Mouse (Mus musculus) B cell, adult 67 days (primary cell): Measurements from ENCODE around the gene Olfr1341. TPM values are rescaled to one million over a fixed set of nuclear protein-coding genes. Genes with fewer than 3 reads are reported as not detected.

Source experiments
- total RNA-seq, 2 experiments: library from RNA; stranded (reverse); gene quantifications; 4 replicates each; pipeline ENCODE4 v1.2.4; 2023

Gene Olfr1341
- not detected for total RNA-seq

DNA sequence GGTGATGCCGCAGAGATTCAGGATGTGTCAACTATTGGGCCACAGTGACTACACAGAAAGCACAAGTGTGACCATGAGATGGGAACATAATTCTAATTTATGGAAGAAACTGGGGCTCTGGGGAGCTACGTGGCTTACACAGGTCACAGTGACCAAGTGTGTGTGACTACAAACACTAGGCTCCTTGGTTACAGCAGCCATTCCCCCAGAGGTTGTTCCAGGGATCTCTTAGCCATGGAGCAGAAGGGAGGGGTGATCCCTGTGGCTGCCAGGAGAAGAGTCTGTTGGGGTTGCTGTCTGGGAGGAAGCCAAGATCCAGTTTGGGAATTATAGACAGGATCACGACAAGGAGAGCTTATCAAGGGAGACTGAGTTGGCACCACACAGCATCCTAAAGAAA lies at the start of gene Olfr1341:
Olfr1341 (plus strand) TSS at position 301 of the 400 bp plus-strand sequence.

DNA sequence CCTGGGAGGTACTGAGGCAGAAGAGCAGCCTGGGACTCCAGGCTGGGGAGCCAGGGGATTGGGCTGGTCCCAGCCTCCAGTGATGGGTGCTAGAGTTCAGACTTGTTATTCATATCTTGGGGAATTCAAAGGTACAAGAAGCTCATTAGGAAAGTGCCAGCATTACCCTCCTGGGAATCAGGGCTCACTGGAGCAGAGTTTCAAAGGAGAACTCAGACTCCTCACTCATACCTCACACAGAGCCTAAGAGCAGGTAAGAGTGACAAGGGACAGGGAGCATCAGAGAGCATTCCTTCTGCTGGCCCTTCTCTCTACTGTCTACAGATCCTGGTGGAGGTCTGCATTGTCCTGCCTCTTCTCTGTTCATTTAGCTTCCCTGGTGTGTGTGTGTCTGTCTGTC lies 44.7 kb upstream of the Olfr1341 start, which contains the start of gene Olfr62:
Olfr62 (plus strand) TSS at position 301 of the 400 bp plus-strand sequence.

DNA sequence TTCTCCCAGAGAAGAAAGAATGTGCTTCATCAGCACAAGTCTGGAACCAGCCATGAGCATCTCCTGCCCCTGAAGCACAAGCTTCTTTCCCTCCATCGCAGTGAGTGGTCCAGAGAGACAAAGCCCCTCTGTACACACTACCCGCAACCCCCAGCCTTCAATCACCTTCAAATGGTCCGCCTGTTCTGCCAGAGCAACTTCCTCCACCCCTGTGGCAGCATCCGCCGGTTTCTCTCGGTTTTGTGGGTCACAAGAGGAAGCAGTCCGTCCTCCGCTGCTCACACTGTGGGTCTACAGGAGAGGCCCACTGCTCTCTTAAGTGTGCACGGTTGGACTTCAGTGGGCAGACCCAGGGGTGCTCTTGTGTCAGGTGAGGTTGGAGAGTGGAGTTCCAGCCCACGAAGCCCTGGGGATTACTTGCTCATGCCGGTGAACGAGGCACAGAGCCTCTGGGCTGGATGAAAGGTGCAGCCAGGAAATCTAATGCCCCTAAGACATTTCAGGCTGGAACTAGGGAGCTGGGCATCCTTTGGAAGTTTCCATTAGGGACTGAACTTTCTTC lies 10.8 kb upstream of the Olfr1341 start, which contains the start of gene Olfr1342:
Olfr1342 (minus strand) TSS at position 345 of the 562 bp plus-strand sequence.

DNA sequence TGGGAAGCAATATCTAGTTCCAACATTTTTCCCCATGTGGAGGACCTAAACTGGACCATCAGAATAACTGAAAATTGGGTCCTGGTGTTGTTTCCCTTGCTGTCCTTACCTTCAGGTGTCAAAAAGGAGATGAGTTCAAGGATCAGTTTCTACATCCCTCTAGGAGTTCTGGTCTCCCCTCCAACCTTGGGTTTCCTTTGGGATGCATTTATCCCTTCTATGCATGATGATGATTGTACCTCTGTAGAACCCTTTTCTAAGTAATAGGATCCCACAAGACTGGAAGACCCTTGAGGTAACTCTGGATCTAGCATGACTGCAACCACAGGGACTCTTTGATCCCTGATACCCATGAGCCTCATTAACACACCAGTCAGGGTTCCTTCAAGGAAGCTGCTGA lies 16.5 kb downstream of the Olfr1341 start, which contains the start of gene Olfr1340:
Olfr1340 (plus strand) TSS at position 301 of the 400 bp plus-strand sequence.

DNA sequence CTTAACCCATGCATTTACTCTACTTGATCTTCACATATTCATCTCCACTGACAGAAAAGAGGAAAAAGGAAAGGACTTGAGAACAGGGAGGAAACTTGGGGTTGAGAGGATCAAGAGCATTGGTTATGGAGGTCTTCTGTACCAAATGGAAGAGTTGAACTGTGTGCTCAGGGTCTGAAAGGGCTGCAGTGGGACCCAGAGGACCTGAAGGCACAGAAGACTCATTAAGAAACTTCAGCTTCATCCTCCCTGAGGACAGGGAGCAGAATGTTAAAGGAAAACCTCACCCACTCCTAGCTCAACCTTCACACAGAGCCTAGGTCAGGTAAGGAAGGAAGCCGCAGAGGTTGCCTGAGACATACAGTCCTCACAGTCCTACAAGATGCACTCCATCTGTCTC lies 28.6 kb downstream of the Olfr1341 start, which contains the start of gene Olfr1339:
Olfr1339 (plus strand) TSS at position 301 of the 400 bp plus-strand sequence.

DNA sequence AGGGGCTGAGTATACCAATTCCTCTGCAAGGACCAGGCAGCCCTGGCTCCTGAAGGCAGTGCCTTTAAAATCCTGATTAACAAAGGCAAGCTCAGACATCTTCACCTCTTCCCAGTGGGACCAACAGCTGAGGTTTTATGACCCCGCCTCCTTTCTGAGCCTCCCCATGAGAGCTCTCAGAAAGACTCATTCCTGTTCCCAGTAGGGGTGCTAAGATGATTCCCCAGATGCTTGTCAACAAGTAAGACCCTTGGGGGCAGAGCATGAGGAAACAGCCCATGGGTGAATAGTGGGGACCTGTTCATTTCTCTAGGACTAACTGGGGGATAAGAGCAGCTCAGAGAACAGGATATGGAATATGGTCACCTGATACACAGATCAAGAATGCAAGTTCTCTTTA lies 55.3 kb downstream of the Olfr1341 start, which contains the start of gene Olfr1338:
Olfr1338 (minus strand) TSS at position 101 of the 400 bp plus-strand sequence.

Other genes with a start within 250 kb of the Olfr1341 start
- gene Mpl, start 246.0 kb upstream of the Olfr1341 start, total RNA-seq, result under 1 TPM in 1 of 2 experiments, not detected in 1; 0.26 TPM
- under 1 TPM in 1 of 2 experiments, not detected in 1; 0.23 TPM for gene Tie1, start 213.5 kb upstream of the Olfr1341 start, total RNA-seq
- gene 2610528J11Rik, start 176.5 kb upstream of the Olfr1341 start, total RNA-seq, result not detected
- not detected for gene Tmem125, start 159.5 kb upstream of the Olfr1341 start, total RNA-seq
- gene Cfap57, start 82.7 kb upstream of the Olfr1341 start, total RNA-seq, result not detected
- 10 to 100 TPM; 62.6 to 70.9 TPM for gene Ebna1bp2, start 82.7 kb upstream of the Olfr1341 start, total RNA-seq
- gene Olfr62, start 44.6 kb upstream of the Olfr1341 start, total RNA-seq, result not detected
- not detected for gene Olfr1342, start 10.8 kb upstream of the Olfr1341 start, total RNA-seq
- gene Olfr1340, start 16.6 kb downstream of the Olfr1341 start, total RNA-seq, result not detected
- not detected for gene Olfr1339, start 28.7 kb downstream of the Olfr1341 start, total RNA-seq
- not detected for gene Olfr1338, start 55.2 kb downstream of the Olfr1341 start, total RNA-seq
- gene Olfr1337, start 79.1 kb downstream of the Olfr1341 start, total RNA-seq, result not detected
- gene Olfr1335, start 106.4 kb downstream of the Olfr1341 start, total RNA-seq, result not detected
- not detected for gene Olfr1333, start 132.8 kb downstream of the Olfr1341 start, total RNA-seq
- gene Olfr1331, start 161.1 kb downstream of the Olfr1341 start, total RNA-seq, result not detected
- gene Olfr1330, start 185.1 kb downstream of the Olfr1341 start, total RNA-seq, result not detected
- gene Olfr1329, start 213.9 kb downstream of the Olfr1341 start, total RNA-seq, result not detected
- gene Olfr1328, start 235.1 kb downstream of the Olfr1341 start, total RNA-seq, result not detected